Mouse (Mus musculus): ENCODE measurements around the gene 4930404N11Rik.

The 4930404N11Rik gene

DNA sequence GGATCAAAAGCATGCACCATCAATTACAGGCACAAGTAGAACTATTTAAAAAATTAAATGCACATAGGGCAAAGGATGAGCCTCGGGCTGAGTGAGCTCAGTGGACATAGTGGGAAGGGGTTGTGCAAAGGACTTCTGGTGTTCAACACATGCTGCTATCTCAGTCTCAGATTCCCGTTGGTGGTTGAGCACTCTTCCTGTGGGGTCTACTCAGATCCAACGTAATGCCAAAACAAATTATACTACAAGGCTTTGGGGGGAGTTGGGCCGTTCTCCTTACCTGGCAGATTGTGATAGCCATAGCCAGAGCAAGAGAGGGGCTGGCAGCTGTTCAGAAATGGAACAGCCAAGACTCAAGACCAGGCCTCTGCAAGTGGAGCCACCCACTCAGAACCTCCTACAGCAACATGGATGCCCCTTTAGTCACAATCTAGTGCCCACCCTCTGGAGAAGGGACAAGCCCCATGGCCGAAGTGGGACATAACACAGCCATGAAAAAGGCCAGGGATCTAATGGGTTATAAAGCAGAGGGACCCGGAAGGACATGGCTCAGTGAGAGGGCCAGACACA lies 14.3 kb upstream of the 4930404N11Rik start:
- DNase-seq (ENCODE audit: low spot score in 2 of 2) = no peak

DNA sequence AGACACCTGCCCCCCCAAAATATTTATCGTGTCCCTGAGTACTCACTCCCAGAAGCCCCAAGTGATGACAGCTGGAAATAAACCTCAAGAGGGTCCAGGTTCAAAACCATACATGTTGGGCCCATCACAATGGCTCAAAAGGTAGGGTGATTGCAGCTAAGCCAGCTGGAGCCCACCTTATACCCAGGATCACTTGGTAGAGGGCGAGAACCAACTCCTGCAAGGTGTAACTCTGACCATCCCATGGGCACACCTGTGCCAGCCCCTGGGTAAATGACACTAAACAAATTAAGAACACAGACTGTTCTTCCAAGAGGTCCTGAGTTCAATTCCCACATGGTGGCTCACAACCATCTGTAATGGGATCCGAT lies 13.6 kb upstream of the 4930404N11Rik start:
- no peak for DNase-seq (ENCODE audit: low spot score in 2 of 2)

DNA sequence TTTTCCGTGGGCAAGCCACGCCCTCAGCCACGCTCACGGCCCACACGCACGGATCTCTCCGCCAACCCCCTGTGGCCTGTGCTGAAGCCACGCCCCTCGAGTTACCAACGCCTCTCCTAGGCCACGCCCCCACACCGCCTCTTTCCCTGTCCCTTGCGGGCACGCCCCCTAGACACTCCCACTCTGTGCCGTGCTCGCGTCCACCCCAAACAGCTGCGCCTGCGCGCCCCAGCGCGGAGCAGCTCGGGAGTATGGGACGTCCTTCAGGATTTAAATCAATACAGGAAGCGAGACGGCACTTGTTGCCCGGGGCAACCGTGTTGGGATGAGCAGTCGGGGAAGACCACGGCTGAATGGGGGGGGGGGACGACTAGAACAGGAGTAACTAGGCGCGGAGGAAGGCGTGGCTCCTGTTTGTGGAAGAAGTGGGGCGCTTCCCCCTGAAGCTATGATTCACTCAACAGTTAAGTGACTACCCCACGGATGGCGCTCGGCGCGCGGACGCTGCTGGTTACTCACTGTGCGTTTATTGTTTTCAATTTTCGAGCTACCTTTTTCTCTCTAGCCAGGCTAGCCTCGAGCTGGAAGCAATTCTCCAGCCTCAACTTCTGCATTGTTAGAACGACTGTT lies 13.1 kb upstream of the 4930404N11Rik start:
- peak; percentile 100 for DNase-seq (ENCODE audit: low spot score in 2 of 2)

DNA sequence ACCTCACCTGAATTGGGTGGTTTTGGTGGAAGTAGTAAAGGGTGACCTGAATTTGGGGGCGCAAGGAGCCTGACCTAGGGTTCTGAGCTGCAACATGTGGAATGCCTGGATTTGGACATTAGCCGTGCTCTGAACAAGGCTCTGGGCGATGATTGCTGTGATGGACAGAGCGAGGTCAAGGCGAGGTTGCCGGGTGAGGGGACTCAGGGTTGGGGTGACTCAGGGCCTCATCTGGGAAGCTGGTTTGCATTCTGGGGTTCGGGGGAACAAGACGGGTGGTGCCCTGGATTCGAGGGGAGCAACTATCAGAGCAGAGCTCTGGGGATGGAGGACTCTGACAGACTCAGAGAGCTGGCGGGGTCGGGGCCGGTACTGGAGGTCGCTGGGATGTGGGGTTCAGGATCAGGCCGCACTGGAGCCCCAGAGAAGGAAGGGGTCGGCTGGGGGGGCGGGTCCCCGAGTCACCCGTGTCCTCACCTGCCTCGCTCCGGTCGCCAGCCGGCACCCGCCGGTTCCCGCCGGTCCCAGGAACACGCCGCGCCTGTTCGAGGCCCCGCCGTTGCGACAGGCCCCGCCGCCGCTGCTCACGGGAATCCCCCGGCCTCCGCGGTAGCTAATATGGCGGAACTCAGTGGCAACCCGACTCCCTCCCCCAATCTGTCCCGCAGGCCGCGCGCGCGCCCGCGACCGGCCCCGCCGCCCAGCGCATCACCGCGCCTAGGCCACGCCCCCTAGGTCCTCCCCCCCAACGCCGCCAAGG lies 12.4 kb upstream of the 4930404N11Rik start, which contains the start of gene Fzr1:
TSS of gene Fzr1 (minus strand) at position 724 of the 760 bp plus-strand sequence.
- peak in 1 of 2 experiments; percentile 32 for DNase-seq (ENCODE audit: low spot score in 2 of 2)

DNA sequence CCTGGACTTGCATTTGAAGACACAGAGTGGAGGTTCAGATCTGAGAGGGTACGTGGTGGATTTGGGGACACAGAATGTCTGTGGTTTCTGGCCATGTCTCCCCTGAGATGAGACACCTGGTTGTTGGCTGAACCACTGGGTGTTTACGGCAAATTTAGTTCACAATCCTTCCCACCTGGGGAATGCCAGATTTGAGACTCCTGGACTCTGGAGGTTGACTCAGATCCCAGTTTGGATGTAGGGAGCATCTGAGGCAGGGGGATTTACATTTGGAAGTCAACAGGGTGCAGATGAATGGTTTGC lies 11.7 kb upstream of the 4930404N11Rik start:
- DNase-seq (ENCODE audit: low spot score in 2 of 2) = no peak

DNA sequence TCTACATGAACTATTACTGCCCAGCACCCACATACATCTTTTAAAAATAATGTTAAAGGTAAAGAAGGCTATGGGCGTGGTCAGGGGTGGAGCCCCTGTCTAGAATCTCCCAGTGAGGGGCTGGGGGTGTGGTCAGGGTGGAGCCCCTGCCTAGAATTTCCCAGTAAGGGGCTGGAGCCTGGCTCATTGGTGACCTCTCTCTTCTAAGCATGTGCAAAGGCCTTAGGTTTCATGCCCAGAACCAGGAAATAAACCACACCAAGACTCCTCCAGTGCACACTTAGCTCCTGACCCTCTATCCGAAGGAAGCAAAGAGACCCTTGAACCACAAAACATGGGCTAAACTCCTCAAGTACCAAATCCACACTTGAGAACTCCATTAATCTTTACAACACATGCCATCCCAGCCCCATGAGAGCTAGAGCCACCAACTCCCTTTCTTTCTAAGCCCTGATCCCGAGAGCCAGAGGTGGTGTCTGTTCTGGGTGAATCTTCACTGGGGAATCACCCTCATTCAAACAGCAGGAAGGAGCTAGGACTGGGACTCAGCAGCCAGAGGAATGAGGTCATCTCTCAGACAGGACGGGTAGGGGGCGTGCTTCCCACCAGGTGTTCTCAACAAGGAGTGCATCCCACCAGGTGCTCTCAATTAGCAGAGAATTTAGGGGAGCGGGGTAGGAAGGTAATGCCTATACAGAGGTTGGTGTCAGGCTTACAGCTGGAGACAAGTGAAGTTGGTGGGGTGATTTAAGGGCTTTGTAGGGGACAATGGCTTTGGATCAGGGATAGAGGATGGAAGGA lies 11.1 kb upstream of the 4930404N11Rik start:
- DNase-seq (ENCODE audit: low spot score in 2 of 2) = peak in 1 of 2 experiments; percentile 52

DNA sequence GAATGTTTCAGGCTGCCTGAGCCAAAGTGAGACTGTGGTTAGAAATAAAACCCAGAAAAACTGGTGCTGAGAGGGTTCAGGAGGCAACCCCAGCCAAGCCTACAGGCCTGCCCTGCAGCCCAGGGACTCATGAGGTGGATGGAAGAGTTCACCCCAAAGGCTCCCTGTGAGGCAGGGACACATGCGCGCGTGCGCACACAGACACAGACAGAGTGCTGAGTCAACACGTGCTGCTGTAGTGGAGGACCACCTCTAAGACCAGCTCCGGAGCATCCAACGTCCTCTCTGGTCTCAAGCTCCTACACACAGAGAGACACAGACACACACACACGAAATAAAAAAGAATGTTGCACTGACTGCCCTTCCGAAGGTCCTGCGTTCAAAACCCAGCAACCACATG lies 9.7 kb upstream of the 4930404N11Rik start:
- DNase-seq (ENCODE audit: low spot score in 2 of 2) = no peak

DNA sequence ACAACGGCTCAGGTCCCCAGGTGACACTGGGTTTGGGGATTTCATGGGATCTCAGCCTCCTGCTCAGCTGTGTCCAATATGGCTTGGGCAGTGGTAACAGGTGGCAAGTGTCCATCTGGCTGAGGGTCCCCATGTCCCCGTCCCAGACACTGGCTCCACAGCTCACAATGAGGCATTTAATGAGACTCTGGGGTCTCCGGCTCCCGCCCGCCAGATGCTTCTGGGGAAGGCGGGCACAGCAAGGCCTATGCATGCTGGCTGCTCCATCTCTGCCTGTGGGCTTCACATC lies 1.5 kb upstream of the 4930404N11Rik start:
- DNase-seq (ENCODE audit: low spot score in 2 of 2) = no peak

DNA sequence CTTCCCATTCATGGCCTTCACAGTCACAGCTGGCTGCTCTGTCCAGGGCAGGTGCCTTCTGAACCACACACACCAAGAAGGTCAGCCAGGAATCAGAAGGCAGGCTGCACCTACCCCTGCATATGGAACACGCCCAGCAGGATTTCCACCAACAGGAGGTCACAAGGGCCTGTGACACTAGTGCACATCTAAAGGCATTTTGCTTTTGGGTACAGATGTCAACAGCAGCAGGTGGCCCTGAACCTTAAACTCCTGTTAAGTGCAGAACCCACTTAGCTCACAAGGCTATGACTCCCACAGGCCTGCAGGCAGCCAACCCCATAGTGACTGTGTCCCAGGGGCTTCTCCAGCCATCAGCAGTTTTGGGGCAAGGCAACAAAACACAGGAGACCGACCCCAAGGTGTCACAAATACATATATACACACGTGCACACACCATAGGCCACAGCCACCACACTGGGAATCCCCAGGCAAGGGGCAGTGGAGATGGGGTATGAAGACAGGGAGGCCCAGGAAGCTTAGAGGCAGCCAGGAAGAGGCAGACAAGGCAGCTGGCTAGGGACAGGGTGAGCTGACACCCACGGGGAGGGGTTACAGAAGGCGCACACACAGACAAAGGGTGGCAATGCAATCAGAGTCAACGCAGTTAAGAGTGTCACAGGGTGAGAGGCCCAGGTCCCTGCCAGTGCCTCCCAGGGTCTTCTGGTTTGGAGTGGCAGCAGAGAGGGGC lies 1.0 kb upstream of the 4930404N11Rik start:
- no peak for DNase-seq (ENCODE audit: low spot score in 2 of 2)

DNA sequence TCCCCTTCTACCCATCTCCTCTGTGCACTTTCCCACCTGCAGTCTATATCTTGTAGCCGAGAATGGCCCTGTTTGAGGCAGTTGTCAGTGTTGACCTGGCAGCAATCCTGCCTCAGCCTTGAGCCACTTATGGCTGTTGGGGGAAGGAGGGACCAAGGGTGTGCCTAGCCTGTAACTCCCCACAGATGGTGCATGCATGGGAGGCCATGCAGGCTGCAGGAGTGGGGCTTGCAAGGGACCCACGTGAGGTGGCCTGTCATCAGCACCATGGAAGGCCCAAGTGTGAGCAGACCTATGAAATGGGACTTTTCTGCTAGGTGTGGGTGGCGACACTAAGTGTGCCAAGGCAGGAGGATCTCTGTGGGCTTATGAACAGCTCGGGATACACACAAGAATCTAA lies 543 bp downstream of the 4930404N11Rik start:
- no peak for DNase-seq (ENCODE audit: low spot score in 2 of 2)

DNA sequence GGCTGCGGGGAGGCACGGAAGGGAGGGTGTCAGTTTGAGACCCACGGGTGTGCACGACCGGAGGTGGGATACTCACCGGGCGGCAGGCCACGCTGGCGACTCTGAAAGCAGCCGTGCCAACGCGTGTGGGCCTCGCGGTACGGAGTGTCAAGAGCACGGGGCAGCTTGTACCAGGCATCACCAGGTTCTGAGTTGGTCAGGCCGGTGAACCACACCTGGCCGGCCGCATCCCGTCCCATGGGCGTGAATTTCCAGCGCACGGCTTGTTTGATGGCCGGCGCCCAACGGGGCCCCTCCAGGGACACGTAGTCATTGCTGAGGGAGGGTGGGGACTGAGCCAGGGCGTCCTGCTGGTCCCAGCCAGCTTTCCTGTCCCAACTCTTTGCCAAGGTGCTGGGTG lies 950 bp downstream of the 4930404N11Rik start:
- DNase-seq (ENCODE audit: low spot score in 2 of 2) = no peak

DNA sequence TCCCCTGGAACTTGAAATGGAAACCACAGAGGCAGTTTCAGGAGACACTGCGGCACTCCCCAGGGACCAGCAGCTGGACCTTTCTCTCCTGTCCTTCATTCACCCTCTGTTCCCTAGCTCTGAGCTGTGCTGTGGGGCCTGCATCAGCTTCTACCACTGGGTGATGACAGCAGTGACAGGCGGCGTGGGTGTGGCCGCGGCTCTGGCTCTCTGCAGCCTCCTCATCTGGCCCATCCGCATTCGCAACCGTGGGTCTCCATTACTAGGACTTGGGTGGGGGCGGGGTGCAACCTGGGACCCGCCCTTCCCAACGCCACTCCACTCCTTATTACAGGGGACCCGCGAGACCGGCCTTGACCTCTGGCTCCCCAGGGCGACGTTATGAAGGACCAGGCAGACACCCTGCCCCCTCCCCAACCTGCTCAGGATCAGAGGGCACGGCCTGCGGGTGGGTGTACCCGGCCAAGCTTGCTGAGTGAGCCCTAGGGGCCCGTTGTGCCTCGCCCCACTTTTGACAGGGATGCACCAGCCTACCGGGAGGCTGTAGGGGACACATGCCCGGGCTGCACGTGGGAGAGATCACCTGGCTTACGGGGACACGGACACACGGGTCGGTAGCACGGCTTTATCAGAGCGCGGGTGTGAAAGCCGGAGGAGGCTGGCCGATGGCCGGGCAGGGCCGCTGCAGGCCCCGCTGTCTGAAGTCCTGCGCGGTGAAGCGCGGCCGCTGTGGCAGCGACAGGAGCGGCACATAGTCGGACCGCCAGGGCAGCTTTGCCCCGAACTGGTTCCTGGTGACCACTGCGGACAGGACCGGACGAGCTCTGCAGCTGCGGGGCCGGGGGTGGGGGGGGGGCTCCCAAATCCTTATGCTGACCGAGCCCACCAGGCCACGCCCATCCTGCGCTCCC lies 1.9 kb downstream of the 4930404N11Rik start:
- DNase-seq (ENCODE audit: low spot score in 2 of 2) = no peak

DNA sequence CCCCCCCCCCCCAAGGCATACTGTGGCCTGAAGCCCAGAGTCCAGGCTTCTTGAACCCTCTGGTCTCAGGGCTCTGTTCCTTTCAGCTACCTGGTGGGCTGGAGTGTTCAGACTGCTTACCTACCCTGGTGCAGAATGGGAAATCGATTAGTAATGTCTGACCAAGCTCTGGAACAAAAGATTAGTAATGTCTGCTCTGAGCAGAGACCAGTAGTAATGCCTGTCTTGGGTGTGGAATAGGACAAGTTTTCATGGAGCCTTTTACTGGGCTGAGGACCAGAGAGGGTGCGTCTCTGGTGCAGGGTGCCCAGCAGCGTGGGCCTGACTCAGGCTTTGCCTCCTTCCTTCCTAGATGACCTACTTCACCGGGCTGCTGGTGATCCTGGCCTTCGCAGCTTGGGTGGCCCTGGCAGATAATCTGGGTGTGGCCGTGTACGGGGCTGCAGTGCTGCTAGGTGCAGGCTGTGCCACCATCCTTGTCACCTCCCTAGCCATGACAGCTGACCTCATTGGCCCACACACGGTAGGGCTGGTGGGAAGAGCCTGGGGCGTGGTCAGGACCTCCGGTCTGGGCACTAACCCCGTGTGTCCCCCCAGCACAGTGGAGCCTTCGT lies 3.2 kb downstream of the 4930404N11Rik start:
- DNase-seq (ENCODE audit: low spot score in 2 of 2) = peak; percentile 63 to 66

DNA sequence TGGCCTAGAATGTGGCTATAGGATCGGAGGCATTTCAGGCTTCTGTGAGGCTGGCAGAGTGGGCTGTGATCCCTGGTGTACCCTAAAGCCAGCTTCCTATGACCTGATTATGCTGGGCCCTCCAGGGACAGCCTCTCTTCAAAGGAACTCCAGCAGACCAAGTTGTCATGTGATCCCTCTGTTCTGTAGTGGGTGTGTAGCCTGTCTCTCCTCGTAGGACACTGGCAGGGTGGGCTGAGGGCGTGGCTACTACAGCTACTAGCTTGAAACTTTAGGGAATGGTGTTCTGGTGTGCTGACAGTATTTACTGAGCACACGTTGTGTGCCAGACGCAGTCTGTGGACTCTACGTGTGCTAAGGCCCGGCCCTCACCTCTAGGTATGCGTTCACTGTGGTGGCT lies 4.9 kb downstream of the 4930404N11Rik start:
- no peak for DNase-seq (ENCODE audit: low spot score in 2 of 2)

DNA sequence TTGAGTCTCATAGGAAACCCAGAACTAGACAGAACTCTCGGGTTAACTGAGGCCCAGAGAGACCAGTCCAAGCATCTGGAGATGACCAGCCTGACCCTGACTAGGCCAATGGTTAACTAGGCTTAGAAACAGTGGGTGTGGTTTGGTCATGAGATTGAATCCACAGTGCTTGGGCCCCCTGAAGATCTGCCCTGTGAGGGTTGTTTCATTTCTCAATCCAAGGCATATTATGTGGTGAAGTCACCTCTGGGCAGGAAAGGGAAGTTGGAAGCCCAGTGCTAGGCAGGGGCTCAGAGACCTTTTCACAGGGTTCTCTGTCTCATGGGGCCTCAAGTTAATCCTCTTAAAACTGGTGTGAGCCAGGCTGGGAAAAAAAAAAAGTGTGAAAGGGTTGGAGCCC lies 6.8 kb downstream of the 4930404N11Rik start:
- DNase-seq (ENCODE audit: low spot score in 2 of 2) = no peak

DNA sequence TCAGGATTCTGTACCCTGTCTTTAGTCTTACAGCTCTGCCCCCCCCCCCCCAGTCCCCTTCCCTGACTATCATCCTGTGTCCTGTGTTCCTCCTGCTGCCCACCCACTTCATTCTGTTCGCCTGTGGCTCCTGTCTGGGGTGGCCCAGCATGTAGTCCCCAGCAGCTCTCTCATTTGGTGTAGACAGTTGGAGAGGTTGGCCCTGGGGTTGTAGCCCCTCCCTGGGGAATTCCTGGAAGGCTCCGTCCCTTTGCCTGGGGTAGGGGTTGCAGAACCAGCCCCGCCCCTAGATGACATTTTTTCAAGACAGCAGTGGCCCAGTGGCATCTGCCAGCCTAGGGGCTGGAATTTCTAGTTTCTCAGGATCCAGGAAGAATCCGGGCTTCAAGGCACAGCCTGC lies 7.4 kb downstream of the 4930404N11Rik start:
- no peak for DNase-seq (ENCODE audit: low spot score in 2 of 2)

DNA sequence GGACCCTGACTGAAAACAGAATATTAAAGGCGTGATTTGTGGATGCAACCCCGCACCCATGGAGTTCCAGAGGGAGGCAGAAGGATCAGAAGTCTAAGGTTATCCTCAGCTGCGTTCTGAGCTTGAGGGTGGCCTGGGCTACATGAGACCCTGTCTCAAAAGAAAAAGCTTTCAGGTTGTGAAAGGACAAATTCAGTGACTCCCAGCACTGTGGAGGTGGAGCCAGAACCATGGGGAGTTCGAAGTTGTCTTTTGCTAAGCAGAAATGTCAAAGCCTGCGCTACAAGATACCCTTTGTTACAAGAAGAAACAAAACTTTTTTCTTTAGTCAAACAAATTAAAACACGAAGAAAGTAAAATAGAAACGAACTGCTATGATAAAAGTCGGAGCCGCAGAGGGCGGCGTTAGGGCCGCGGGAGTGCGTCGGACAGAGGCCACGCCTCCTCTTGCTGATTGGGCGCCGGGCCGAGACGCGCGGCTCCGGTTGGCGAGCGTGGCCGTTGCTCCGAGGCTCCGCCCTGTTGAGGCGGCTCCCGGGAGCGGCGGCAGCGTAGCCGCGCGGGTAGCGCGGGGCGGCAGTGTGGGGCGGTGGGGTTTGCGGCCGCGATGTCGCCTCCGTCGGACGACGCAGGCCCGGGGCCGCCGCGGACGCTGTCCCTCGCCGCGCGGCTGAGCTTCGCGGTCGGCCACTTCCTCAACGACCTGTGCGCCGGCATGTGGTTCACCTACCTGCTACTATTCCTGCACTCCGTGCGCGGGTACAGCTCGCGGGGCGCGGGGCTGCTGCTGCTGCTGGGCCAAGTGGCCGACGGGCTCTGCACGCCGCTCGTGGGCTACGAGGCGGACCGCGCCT lies 8.4 kb downstream of the 4930404N11Rik start, which contains the start of gene Mfsd12:
TSS of gene Mfsd12 (plus strand) at position 501 of the 854 bp plus-strand sequence.
- peak; percentile 84 to 88 for DNase-seq (ENCODE audit: low spot score in 2 of 2)

DNA sequence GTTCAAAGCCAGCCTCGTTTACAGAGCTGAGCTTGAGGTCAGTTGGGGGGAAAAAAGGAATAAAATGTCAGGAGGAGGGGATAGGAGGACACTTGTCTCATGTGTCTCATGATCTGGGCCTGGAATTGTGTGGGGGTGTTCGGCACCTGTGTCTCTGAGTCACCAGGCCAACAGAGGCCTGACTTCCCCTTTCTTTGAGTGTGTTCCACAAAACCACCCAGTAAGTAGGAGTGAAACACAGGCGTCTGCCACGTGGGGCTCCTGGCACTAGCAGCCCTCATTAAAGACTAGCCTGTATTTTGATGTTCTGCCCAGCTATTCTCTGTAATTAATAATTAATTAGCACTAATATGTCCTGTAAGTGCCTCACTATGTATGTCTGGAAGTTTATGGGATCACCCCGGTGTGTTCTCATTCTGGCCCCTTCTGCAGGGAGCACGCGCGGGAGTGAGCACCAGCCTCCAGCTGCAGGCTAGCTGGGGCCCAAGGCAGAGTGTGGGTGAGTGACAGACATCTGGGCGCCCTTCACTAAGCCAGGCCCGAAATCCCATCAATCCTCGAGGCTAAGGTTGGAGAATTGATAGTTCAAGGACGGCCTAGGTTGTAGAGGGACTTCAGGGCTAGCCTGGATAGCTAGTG lies 9.1 kb downstream of the 4930404N11Rik start:
- no peak for DNase-seq (ENCODE audit: low spot score in 2 of 2)

DNA sequence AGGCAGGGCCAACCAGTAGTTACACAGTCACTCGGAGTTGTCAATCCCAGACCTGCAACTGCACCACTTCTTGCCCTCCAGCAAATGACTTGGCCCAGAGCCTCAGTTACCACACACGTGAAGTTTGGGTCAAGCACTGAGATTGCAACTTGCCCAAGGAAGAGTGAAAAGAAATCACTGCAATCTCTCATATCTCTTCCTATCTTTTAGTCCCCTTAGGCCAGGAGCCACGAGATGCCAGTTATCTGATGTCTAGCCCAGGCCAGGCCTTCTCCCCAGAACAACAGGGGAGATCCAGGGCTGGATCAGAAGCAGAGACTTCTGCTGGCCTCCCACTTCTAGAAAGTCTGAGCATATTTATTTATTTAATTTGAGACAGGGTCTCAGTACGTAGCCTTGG lies 10.1 kb downstream of the 4930404N11Rik start:
- DNase-seq (ENCODE audit: low spot score in 2 of 2) = no peak

All from spleen, postnatal 14 days (tissue).